Mouse (Mus musculus) thymus, adult 2 months (tissue): ENCODE measurements around the gene Fndc7. TPM values are rescaled to one million over a fixed set of nuclear protein-coding genes. Genes with fewer than 3 reads are reported as not detected.

ENCODE experiments used
- DNase-seq: peaks from one replicate; pipeline ENCODE4 v3.0.0; 2021
- H3K27ac ChIP-seq: fragments of 200-500 bp; 2 replicates; pipeline ENCODE4 v1.5.1; 2012; ENCODE audit warnings: low read length, control low read depth; ENCODE audit not compliant: control insufficient read depth, insufficient read depth
- H3K27me3 ChIP-seq: fragments of 200-500 bp; 2 replicates; pipeline ENCODE4 v1.6.1; 2012; ENCODE audit warnings: mild to moderate bottlenecking, low read length, moderate library complexity, mixed read lengths; ENCODE audit not compliant: control insufficient read depth, insufficient read depth
- H3K36me3 ChIP-seq: fragments of 200-500 bp; 2 replicates; pipeline ENCODE4 v1.6.1; 2012; ENCODE audit warnings: mild to moderate bottlenecking, low read length, moderate library complexity; ENCODE audit not compliant: control insufficient read depth, insufficient read depth
- H3K4me1 ChIP-seq: fragments of 200-500 bp; replicated peaks from 2 replicates; pipeline ENCODE4 v1.6.1; 2012; ENCODE audit warnings: low read length; ENCODE audit not compliant: control insufficient read depth, insufficient read depth
- H3K4me3 ChIP-seq: fragments of 200-500 bp; 2 replicates; pipeline ENCODE4 v1.5.1; 2012; ENCODE audit warnings: mild to moderate bottlenecking, low read length, control low read depth, moderate library complexity; ENCODE audit not compliant: control insufficient read depth, insufficient read depth
- CTCF ChIP-seq: fragments of 200-500 bp; IDR thresholded peaks from 2 replicates; pipeline ENCODE4 v1.5.1; 2012; ENCODE audit warnings: mild to moderate bottlenecking, control low read depth, low read length, moderate library complexity, borderline replicate concordance; ENCODE audit not compliant: control insufficient read depth, poor library complexity, insufficient read depth; ENCODE audit errors: extremely low read depth
- POLR2A ChIP-seq: fragments of 200-500 bp; IDR thresholded peaks from 2 replicates; pipeline ENCODE4 v1.6.1; 2012; ENCODE audit warnings: mild to moderate bottlenecking, low read length, control low read depth, moderate library complexity; ENCODE audit not compliant: control insufficient read depth, poor library complexity, insufficient read depth; ENCODE audit errors: extremely low read depth
- WGBS: fragments of 180-500 bp; shearing (Covaris S2); methylation state at CpG from one replicate; pipeline ENCODE4 v1.1.7; 2018; 5-methylcytosine and 5-hydroxymethylcytosine counted together
- polyA plus RNA-seq: library from polyadenylated mRNA; depleted of rRNA; stranded (reverse); fragments of >200 nt; gene quantifications from 2 replicates; pipeline ENCODE4 v1.2.3, GENCODE M21; 2012

Gene Fndc7
- polyA plus RNA-seq, 1 experiment, result 3.4 TPM

DNA sequence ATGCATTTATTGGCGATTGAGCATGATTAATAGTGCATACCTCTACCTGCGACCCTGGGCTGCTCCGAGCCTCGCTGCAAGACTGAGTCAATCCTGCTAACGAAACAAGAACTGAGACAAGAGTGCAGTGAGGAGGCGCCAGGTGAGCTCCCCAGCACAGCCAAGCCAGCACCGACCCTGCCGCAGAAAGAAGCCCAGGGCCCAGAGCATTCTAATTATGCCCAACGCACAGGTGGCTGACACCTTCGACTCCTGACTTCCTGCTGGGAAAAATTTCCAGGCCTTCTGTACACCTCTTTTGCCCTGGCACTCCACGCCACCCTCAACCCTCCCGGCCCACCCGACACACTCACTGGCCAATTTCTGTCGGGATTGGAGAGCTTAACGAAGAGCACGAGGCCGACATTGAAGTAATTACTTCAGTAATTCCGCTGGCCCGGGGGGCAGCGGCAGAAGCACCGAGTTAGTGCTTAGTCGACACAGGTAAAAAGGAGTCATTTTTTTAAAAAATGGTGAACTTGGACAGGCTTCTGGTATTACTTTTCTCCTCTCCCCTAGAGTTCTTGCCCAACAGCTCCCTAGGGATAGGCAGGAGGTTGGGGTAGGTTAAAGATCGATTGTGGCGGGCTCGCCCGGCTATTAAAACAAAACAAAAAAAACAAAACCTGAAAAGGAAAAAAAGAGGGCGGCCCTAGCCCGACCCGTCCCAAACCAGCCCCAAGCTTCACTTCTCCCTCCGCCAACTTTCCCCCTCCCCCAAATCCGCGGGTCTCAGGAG is 20.7 kb upstream of the Fndc7 start:
- DNase-seq, result peak; percentile 38
- Histone ChIP-seq H3K27me3 (no peaks in the 10 kb centered on the region), H3K4me1 (peaks cover 2% of the 10 kb centered on the region; the same call in 1 of the 2 replicates), H3K36me3 (peaks cover 31% of the 10 kb centered on the region), H3K4me3 (peak overlapping the region; percentile 76), H3K27ac (peak overlapping the region; percentile 31; the same call in 1 of the 2 replicates)
- WGBS, result under 1% methylated on average over 32 of the region's 32 CpGs
- no peak for TF ChIP-seq CTCF
- no peak for TF ChIP-seq POLR2A

- no peaks in the 10 kb centered on the region for H3K4me1 ChIP-seq
- TF ChIP-seq POLR2A (no peak), CTCF (no peak)
- WGBS, result 96% methylated on average over 6 of the region's 6 CpGs
- DNase-seq, result no peak
- no peaks in the 10 kb centered on the region for H3K27me3 ChIP-seq
- H3K36me3 ChIP-seq, result peaks cover 56% of the 10 kb centered on the region
- H3K4me3 ChIP-seq, result no peak overlapping the region
- H3K27ac ChIP-seq, result no peak overlapping the region
These were observed 13.1 kb upstream of the Fndc7 start for GRCm38 (mm10) chr3:108902934-108903333.

- no peak for TF ChIP-seq CTCF
- no peak for TF ChIP-seq POLR2A
- no peak overlapping the region for H3K4me3 ChIP-seq
- no peaks in the 10 kb centered on the region for H3K27me3 ChIP-seq
- H3K27ac ChIP-seq, result no peak overlapping the region
- 52% methylated on average over 2 of the region's 2 CpGs for WGBS
- peaks cover 47% of the 10 kb centered on the region for H3K36me3 ChIP-seq
- H3K4me1 ChIP-seq, result no peaks in the 10 kb centered on the region
- DNase-seq, result no peak
These were observed 12.2 kb upstream of the Fndc7 start for GRCm38 (mm10) chr3:108902038-108902437.

- Histone ChIP-seq H3K36me3 (peaks cover 33% of the 10 kb centered on the region), H3K27ac (no peak overlapping the region), H3K4me3 (no peak overlapping the region), H3K4me1 (no peaks in the 10 kb centered on the region), H3K27me3 (no peaks in the 10 kb centered on the region)
- DNase-seq, result no peak
- TF ChIP-seq CTCF (no peak), POLR2A (no peak)
- 88% methylated on average over 5 of the region's 5 CpGs for WGBS
These were observed 10.9 kb upstream of the Fndc7 start for GRCm38 (mm10) chr3:108900681-108901080.

DNA sequence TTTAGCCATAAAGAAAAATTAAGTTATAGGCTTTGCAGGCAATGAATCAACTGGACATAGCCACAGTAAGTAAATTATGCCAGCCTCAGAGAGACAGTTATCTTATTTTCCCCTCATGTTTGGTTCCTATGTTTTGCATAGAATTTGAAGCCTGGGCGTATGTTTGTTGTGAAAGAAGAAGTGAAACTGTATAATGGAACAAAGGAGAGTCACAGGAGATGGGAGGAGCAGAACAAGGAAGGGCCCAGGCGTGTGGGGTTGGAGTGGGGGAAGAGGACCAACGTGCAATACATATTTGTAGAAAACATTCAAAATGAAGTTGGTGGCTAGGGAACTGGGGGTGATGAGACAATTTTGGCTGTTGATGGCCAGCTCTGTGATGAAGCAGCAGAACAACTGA is 10.3 kb upstream of the Fndc7 start:
- H3K4me1 ChIP-seq, result no peaks in the 10 kb centered on the region
- WGBS, result 50% methylated on average over 3 of the region's 3 CpGs

DNA sequence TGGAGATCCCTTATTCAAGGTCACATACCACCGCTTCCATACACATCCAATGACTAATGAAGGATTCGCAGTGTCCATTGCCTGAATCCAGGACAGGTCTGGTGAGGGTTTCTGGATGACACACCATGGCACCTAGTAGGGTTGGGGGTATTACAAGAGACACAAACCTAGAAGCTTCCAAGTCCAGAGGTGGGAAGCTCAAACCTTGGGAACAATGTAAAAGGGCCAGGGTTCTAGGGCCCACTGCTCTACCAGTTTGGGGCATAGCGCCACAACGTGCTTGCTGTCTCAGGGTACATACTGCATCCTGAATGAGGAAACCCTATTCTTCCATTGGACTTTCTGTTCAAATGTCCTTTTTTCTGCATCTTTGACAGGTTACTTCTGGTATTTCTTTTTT is 8.8 kb upstream of the Fndc7 start:
- no peak for DNase-seq
- WGBS, result over 99% methylated on average over 4 of the region's 4 CpGs
- Histone ChIP-seq H3K4me3 (no peak overlapping the region), H3K27me3 (no peaks in the 10 kb centered on the region), H3K4me1 (no peaks in the 10 kb centered on the region), H3K36me3 (peaks cover 13% of the 10 kb centered on the region), H3K27ac (no peak overlapping the region)
- TF ChIP-seq CTCF, result no peak
- no peak for TF ChIP-seq POLR2A

More for the DNA sequence above, 10.3 kb upstream of the Fndc7 start:
- H3K4me3 ChIP-seq, result no peak overlapping the region
- H3K36me3 ChIP-seq, result peaks cover 28% of the 10 kb centered on the region
- H3K27ac ChIP-seq, result peak overlapping the region; percentile 40; the same call in 1 of the 2 replicates
- TF ChIP-seq CTCF (no peak), POLR2A (no peak)
- no peak for DNase-seq
- H3K27me3 ChIP-seq, result no peaks in the 10 kb centered on the region

DNA sequence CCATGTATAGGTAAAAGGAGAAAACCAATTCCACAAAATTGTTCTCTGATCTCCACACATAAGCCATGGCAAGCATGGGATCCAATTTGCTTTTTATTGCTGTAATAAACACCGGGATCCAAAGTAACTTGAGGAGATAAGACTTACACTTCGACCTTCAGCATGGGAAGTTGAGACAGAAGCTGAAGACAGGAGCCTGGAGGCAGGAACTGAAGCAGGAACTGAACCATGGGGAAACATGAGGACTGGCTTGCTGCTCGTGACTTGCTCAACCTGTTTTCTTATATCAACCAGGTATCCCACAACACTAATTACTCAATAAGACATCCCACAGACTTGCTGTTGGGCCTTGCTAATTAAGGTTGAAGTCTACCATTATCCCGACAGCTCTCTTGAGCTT is 3.1 kb upstream of the Fndc7 start:
- Histone ChIP-seq H3K4me3 (no peak overlapping the region), H3K27ac (no peak overlapping the region), H3K4me1 (no peaks in the 10 kb centered on the region), H3K36me3 (no peaks in the 10 kb centered on the region), H3K27me3 (no peaks in the 10 kb centered on the region)
- TF ChIP-seq POLR2A (no peak), CTCF (no peak)
- no peak for DNase-seq
- WGBS, result 78% methylated on average over 4 of the region's 4 CpGs

DNA sequence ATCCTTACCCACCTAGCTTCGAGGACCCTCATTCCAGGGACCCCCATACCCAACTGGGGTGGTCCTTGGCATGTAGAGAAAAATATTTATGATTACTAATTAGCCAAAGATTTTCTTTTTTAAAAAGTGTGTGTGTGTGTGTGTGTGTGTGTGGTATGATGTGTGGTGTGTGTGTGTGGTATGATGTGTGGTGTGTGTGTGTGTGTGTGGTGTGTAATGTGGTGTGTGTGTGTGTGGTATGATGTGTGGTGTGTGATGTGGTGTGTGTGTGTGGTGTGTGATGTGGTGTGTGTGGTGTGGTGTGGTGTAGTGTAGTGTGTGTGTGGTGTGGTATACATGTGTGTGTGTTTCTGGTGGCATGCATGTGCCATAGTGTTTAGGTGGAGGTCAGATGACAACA is 2.3 kb upstream of the Fndc7 start:
- Histone ChIP-seq H3K4me3 (no peak overlapping the region), H3K36me3 (no peaks in the 10 kb centered on the region), H3K27ac (no peak overlapping the region), H3K27me3 (no peaks in the 10 kb centered on the region), H3K4me1 (no peaks in the 10 kb centered on the region)
- no peak for DNase-seq
- TF ChIP-seq CTCF, result no peak
- WGBS, result 89% methylated on average over 1 of the region's 1 CpGs
